Mouse (Mus musculus): Measurements from ENCODE around the gene Agbl1. TPM values are rescaled to one million over a fixed set of nuclear protein-coding genes. Genes with fewer than 3 reads are reported as not detected.
A peak's percentile ranks its signal among the peaks of the same experiment; 100 is the strongest.

The Agbl1 gene
- total RNA-seq, 2 experiments from 2014 or later = 11.6 to 38.5 TPM

- H3K4me3 ChIP-seq = no peak overlapping the region
- H3K27ac ChIP-seq = no peak overlapping the region
- intact Hi-C loops (cut with DNase I) = loop anchor here (5.0 to 10.0 kb wide), 2 partner anchors 65 to 373 kb away; no protein-coding TSS in a partner anchor
- DNase-seq = no peak
- TF ChIP-seq CTCF (IDR thresholded peaks at IDR 0.05) = peak; percentile 56
Observed at GRCm38 (mm10) chr7:76287531-76287930, 57.8 kb downstream of the Agbl1 start.

DNA sequence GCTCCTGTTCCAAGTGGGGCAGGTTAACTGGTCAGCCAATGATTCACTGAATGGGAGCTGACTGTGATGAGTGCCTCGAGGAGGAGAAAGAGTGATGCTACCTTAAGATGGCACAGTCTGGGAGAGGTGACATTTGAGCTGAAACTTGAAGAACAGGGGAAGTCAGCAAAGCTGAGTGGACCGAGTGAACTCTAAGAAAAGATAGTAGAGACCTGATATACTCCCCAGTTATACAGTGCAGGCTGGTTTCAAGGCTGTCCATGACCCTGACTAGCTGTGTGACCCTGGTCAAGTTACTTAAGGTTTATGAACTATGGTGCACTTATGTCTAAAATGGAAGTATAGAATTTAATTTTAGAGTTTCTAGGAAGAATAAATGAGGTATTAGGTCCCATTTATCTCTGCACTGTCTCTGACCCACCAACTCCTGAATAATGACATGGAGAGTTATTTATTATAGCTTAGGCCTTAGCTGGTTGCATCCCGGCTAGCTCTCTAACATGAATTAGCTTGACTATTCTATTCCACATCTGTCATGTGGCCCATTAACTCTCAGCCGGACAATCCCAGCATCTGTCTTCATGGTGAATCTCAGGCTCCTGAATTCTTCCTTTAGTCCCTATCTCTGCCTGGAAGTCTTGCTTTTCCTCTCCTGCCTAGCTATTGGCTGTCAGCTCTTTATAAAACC lies 92.3 kb downstream of the Agbl1 start:
- intact Hi-C loops (cut with DNase I) = no loop called here
- no peak for TF ChIP-seq CTCF (IDR thresholded peaks at IDR 0.05)
- DNase-seq = no peak
- Histone ChIP-seq H3K4me3 (no peak overlapping the region), H3K27ac (no peak overlapping the region)

DNA sequence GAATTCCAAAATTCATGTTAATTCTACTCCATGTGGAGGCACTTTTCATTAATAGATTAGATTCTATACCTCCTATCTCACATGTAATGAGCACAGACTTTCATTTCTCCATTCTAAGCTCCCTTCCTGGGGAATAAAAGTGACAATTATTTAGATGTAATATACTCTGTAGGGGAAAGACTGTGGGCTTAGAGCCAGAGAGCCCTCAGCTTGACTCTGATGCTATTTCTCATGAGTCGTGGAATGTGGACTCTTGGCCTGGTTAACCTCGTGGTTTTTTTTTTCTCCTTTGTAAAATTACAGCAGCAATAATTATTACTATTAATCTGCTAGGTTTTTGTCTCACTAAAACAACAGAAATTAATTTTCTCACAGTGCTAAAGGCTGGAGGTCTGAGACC lies 96.4 kb downstream of the Agbl1 start:
- TF ChIP-seq CTCF (IDR thresholded peaks at IDR 0.05) = no peak
- no peak overlapping the region for H3K27ac ChIP-seq
- intact Hi-C loops (cut with DNase I) = no loop called here
- DNase-seq = no peak
- no peak overlapping the region for H3K4me3 ChIP-seq

DNA sequence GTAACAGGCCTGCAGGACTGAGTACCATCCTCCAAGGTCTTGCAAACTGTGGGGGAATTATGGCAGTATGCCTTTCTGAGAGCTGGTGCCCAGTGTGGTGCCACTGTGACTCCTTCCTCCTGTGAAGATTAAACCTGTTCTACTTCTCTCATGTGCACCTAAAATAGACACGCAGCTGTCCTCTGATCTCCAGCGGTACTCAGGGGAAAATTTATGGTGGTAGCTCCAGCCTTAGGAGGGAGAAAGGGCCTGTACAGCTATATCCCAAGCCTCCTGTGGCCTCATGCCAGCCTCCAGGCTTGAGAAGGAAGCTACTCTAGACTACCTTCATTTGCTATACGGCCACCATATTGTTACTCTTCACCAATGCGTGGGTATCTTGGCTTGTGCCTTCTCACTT lies 109.6 kb downstream of the Agbl1 start:
- intact Hi-C loops (cut with DNase I) = no loop called here
- TF ChIP-seq CTCF (IDR thresholded peaks at IDR 0.05) = no peak
- no peak overlapping the region for H3K4me3 ChIP-seq
- H3K27ac ChIP-seq = peak overlapping the region; percentile 80
- peak; percentile 73 for DNase-seq

- no peak overlapping the region for H3K4me3 ChIP-seq
- H3K27ac ChIP-seq = peak overlapping the region; percentile 86
- intact Hi-C loops (cut with DNase I) = loop anchor here (2.0 kb wide), 1 partner anchor 119 kb away; no protein-coding TSS in a partner anchor
- TF ChIP-seq CTCF (IDR thresholded peaks at IDR 0.05) = no peak
- DNase-seq = peak; percentile 67
Observed at GRCm38 (mm10) chr7:76341601-76342000, 111.9 kb downstream of the Agbl1 start.

GRCm38 (mm10) chr7:76353469-76353868 lies 123.8 kb downstream of the Agbl1 start:
- no peak overlapping the region for H3K4me3 ChIP-seq
- peak; percentile 56 for DNase-seq
- no peak overlapping the region for H3K27ac ChIP-seq
- intact Hi-C loops (cut with DNase I) = loop anchor here (5.0 kb wide), 1 partner anchor 66 kb away; no protein-coding TSS in a partner anchor
- TF ChIP-seq CTCF (IDR thresholded peaks at IDR 0.05) = peak; percentile 55

DNA sequence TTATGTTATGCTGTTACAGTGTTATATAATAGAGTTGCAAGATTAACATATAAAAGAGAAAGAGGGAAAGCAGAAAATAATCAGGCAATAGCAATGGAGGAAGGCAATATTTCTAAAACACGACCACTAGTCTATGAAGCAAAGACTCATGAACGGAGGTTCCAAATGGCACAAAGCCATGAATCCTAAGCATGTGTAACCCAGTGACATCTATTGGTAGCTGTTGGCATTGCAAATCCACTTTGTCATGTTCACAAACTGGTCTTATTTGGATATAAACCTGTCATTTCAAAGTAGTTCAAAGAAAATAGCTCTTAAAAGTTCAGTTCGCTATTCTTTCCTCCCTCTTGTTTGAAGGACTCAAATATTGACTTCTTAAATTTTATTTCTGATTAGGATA lies 124.8 kb downstream of the Agbl1 start:
- peak; percentile 77 for TF ChIP-seq CTCF (IDR thresholded peaks at IDR 0.05)
- Histone ChIP-seq H3K4me3 (no peak overlapping the region), H3K27ac (no peak overlapping the region)
- intact Hi-C loops (cut with DNase I) = loop anchor here (1.0 to 5.0 kb wide), 2 partner anchors 67 to 427 kb away; no protein-coding TSS in a partner anchor
- DNase-seq = peak; percentile 18

DNA sequence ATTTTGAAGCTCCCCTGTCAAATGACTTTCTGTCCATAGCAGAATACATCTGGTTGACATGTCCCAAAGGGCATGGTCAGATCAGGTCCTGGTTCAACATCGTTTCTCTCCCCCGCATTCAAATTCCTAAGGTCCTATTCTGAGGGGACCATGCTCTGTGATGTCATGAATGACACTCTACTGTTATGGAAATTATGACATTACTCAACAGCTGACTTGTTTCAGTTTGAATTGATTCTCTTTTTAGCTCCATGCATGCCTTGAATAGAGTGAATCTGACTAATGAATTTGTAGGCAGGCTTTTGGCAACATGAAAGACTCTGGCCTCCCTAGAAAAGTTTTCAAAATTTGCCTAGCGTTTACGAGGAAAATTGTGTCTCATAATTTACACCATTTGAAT lies 141.6 kb downstream of the Agbl1 start:
- intact Hi-C loops (cut with DNase I) = no loop called here
- H3K27ac ChIP-seq = no peak overlapping the region
- no peak for TF ChIP-seq CTCF (IDR thresholded peaks at IDR 0.05)
- no peak overlapping the region for H3K4me3 ChIP-seq
- DNase-seq = no peak

DNA sequence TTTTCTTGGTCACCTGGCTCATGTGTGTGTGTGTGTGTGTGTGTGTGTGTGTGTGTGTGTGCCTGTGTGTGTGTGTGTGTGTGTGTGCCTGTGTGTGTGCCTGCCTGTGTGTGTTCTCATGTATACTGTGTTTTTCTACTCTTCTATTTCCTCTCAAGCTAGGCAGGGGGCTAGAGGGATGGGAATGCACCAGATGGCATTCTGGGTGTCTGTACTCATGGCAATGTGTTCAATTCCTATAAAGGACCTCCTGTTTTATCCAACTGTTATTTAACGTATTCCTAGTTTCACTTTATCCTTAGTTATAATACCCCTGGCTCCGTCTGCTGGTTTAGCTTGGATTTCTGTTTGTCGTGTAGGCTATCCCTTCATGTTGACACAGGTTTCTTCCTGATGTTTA lies 149.8 kb downstream of the Agbl1 start:
- DNase-seq = no peak
- intact Hi-C loops (cut with DNase I) = no loop called here
- no peak overlapping the region for H3K27ac ChIP-seq
- TF ChIP-seq CTCF (IDR thresholded peaks at IDR 0.05) = no peak
- H3K4me3 ChIP-seq = no peak overlapping the region

DNA sequence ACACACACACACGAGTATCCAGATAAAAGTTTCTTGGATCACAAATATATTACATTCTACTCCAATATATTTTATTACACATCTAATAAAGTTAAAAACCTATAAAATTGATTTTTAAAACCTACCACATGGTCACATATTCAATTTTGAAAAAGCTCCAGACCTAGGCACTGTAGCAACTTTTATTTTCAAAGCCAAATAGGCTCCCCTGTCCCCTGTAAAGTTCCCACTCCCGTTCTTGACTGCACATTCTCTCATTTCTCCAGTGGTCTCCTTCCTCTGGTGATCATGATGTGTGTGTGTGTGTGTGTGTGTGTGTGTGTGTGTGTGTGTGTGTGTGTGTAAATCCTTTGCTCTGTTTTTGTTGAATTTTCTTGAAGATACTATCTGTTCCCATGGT lies 152.3 kb downstream of the Agbl1 start:
- intact Hi-C loops (cut with DNase I) = no loop called here
- Histone ChIP-seq H3K4me3 (no peak overlapping the region), H3K27ac (no peak overlapping the region)
- DNase-seq = no peak
- no peak for TF ChIP-seq CTCF (IDR thresholded peaks at IDR 0.05)

DNA sequence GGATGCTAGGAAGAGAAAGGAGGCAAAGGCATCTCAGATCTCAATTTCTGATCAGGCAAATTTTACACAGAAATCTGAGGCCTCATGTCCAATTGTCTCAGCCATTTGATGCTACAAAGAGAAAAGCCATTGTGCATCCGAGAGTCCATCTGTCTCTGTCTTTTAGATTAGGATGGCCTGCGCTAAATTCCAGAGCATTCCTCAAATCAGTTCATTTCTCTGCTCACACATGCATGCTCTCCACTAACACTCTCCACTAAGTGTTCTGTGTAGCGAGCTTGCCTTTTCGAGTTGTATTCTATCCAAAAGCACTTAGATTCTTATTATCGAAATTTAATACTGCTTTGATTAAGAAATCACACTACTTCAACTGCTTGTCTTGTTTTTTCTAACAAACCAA lies 159.6 kb downstream of the Agbl1 start:
- intact Hi-C loops (cut with DNase I) = no loop called here
- no peak for TF ChIP-seq CTCF (IDR thresholded peaks at IDR 0.05)
- DNase-seq = no peak
- H3K27ac ChIP-seq = no peak overlapping the region
- no peak overlapping the region for H3K4me3 ChIP-seq

DNA sequence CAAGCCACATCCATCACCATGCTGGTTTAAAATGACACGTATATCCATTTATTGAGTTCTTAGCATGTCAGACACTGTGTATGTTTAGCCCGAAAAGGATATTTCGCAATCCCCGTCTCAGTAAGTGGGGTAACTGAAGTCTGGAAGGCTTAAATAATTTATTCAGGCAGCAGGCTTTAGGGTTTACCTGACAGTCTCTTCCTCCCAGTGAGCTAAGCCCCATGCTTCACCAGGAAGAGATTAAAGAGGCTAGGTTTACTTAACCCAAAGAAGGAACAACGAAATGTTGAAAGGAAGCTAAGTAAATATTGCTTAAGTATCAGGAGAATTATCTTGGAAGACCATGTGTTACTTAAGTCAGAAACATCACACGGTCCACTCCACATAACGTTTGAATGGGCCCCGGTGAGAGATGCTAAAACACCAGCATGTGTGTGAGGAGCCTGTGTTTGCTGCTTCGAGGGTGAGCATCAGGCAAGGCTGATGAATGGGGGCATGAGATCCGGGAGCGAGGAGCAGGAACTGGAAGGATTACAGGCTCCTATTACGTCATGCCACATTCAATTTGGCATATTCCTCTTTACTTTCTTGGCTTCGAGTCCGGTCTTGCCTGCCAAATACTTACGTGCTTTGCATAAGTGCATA lies 162.7 kb downstream of the Agbl1 start:
- no peak overlapping the region for H3K27ac ChIP-seq
- no peak overlapping the region for H3K4me3 ChIP-seq
- no peak for TF ChIP-seq CTCF (IDR thresholded peaks at IDR 0.05)
- intact Hi-C loops (cut with DNase I) = loop anchor here (5.0 kb wide), 1 partner anchor 550 kb away; no protein-coding TSS in a partner anchor
- no peak for DNase-seq
